Mouse (Mus musculus) right cerebral cortex, postnatal 14 days (tissue): ENCODE data around the gene Lpar4.

Experiments
- DNase-seq: peaks from one replicate; pipeline ENCODE4 v3.0.0; 2022

Lpar4 gene

GRCm38 (mm10) chrX:106920175-106920827, at the start of gene Lpar4:
Gene Lpar4, plus strand, starts transcription at chrX:106920625.
- peak; percentile 4 for DNase-seq

- DNase-seq: no peak
These were observed 49.0 kb upstream of the Lpar4 start for GRCm38 (mm10) chrX:106871426-106871825.

- no peak for DNase-seq
These were observed 48.5 kb upstream of the Lpar4 start for GRCm38 (mm10) chrX:106871894-106872293.

GRCm38 (mm10) chrX:106872315-106872714, 48.1 kb upstream of the Lpar4 start:
- DNase-seq: no peak

- DNase-seq: no peak
These were observed 22.6 kb upstream of the Lpar4 start for GRCm38 (mm10) chrX:106897707-106898275.

- no peak for DNase-seq
These were observed 599 bp downstream of the Lpar4 start for GRCm38 (mm10) chrX:106920828-106921619.

GRCm38 (mm10) chrX:106924572-106924971, 4.1 kb downstream of the Lpar4 start:
- DNase-seq: no peak

- no peak for DNase-seq
These were observed 18.9 kb downstream of the Lpar4 start for GRCm38 (mm10) chrX:106939326-106939725.

GRCm38 (mm10) chrX:106950558-106950957, 30.1 kb downstream of the Lpar4 start:
- DNase-seq: no peak

- DNase-seq: no peak
These were observed 30.6 kb downstream of the Lpar4 start for GRCm38 (mm10) chrX:106951016-106951415.

- DNase-seq: no peak
These were observed 33.4 kb downstream of the Lpar4 start for GRCm38 (mm10) chrX:106953840-106954239.

- DNase-seq: no peak
These were observed 41.8 kb downstream of the Lpar4 start for GRCm38 (mm10) chrX:106962233-106962632.

GRCm38 (mm10) chrX:106964326-106964725, 43.9 kb downstream of the Lpar4 start:
- DNase-seq: no peak
